Mouse (Mus musculus) heart, adult 2 months (tissue): ENCODE measurements around the gene Lonp2.

Experiments used
- CTCF ChIP-seq: fragments of 200-600 bp; IDR thresholded peaks from 2 replicates; pipeline ENCODE4 v1.8.1; 2022; ENCODE audit warnings: antibody characterized with exemption, mild to moderate bottlenecking, moderate library complexity
- EP300 ChIP-seq: fragments of 200-500 bp; IDR thresholded peaks from 2 replicates; pipeline ENCODE4 v1.6.1; 2011; ENCODE audit warnings: low read depth, low read length, control low read depth; ENCODE audit not compliant: insufficient read depth
- POLR2A ChIP-seq: fragments of 200-500 bp; IDR thresholded peaks from 2 replicates; pipeline ENCODE4 v1.6.1; 2011; ENCODE audit warnings: mild to moderate bottlenecking, low read depth, low read length, control low read depth; ENCODE audit not compliant: insufficient read depth

GRCm38 (mm10) chr8:86585532-86585931, 38.3 kb upstream of the Lonp2 start:
- TF ChIP-seq CTCF, result peak; percentile 81
- no peak for TF ChIP-seq POLR2A
- TF ChIP-seq EP300, result peak; percentile 67; the same call in 1 of the 2 replicates
